Mouse (Mus musculus): ENCODE measurements around the gene Hes2. TPM values are rescaled to one million over a fixed set of nuclear protein-coding genes. Genes with fewer than 3 reads are reported as not detected.

Gene Hes2
- total RNA-seq (2021), result not detected
- long read RNA-seq, experiment 1, result 0 reads
- long read RNA-seq, experiment 2, result 0 reads

- DNase-seq, result peak in 1 of 2 experiments; percentile 29
- intact Hi-C loops (cut with DNase I), result no loop called here
Observed at GRCm38 (mm10) chr4:152158585-152159284, at the start of gene Hes2. TSS of gene Hes2 (plus strand) at chr4:152158867.

GRCm38 (mm10) chr4:152109509-152109908 lies 49.2 kb upstream of the Hes2 start:
- no peak for DNase-seq
- intact Hi-C loops (cut with DNase I), result no loop called here

GRCm38 (mm10) chr4:152110689-152111088 lies 48.0 kb upstream of the Hes2 start:
- DNase-seq, result no peak
- intact Hi-C loops (cut with DNase I), result no loop called here

DNA sequence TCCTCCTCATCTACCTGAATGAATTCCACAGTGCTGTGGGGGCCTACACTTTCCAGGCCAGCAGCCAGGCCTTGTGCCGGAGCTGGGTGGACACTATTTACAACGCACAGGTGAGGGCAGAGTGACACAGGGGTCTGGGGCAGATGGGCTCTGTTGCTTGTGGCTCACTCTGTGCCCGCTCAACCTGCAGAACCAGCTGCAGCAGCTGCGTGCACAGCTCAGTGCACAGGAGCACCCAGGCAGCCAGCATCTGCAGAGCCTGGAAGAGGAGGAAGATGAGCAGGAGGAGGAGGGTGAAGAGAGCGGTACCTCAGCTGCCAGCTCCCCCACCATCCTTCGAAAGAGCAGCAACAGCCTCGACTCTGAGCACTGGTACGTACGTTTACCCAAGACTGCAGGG lies 46.3 kb upstream of the Hes2 start:
- intact Hi-C loops (cut with DNase I), result no loop called here
- no peak for DNase-seq

- no peak for DNase-seq
- intact Hi-C loops (cut with DNase I), result no loop called here
Observed at GRCm38 (mm10) chr4:152114080-152114479, 44.6 kb upstream of the Hes2 start.

GRCm38 (mm10) chr4:152115921-152116612 lies 42.6 kb upstream of the Hes2 start, which contains the start of gene Tnfrsf25:
TSS of gene Tnfrsf25 (plus strand) at chr4:152115934.
- no peak for DNase-seq
- intact Hi-C loops (cut with DNase I), result no loop called here

DNA sequence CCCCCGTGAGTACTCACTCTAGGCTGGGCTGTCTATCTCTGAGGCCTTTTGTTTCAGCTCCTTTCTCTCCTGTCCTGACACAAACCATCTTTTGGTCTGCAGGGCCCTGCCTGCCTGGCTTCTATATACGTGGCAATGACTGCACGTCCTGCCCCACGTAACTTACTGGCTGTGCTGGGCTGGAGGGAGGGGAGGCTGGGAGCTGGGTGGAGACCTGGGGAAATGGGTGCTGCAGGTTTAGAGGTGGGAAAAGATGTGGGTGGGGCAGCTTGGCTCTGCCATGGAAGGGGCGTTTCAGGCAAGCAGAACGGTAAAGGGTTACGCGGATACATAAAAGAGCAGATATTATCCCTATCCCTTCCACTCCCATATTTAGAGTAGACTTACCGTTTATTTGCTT lies 41.1 kb upstream of the Hes2 start:
- intact Hi-C loops (cut with DNase I), result no loop called here
- DNase-seq, result no peak

GRCm38 (mm10) chr4:152119396-152120292 lies 39.0 kb upstream of the Hes2 start:
- intact Hi-C loops (cut with DNase I), result no loop called here
- peak; percentile 68 to 75 for DNase-seq

GRCm38 (mm10) chr4:152120311-152121182 lies 38.1 kb upstream of the Hes2 start:
- intact Hi-C loops (cut with DNase I), result no loop called here
- DNase-seq, result no peak

DNA sequence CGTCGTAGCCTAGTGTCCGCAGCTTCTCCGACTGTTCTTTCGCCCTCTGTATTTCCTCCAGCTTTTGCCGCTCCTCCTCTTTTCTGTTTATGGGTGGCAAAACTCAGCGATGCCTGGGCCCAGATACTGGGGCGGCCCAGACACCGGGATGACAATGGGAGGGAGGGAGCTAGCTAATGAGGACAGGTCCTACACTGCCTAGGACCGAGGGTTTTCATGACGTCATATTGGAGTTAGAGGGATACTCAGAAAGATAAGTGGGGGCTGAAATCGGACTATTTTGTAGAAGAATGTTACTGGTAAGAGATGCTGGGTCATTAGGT lies 37.5 kb upstream of the Hes2 start:
- DNase-seq, result no peak
- intact Hi-C loops (cut with DNase I), result no loop called here

GRCm38 (mm10) chr4:152124361-152124961 lies 34.2 kb upstream of the Hes2 start:
- DNase-seq, result no peak
- intact Hi-C loops (cut with DNase I), result no loop called here

DNA sequence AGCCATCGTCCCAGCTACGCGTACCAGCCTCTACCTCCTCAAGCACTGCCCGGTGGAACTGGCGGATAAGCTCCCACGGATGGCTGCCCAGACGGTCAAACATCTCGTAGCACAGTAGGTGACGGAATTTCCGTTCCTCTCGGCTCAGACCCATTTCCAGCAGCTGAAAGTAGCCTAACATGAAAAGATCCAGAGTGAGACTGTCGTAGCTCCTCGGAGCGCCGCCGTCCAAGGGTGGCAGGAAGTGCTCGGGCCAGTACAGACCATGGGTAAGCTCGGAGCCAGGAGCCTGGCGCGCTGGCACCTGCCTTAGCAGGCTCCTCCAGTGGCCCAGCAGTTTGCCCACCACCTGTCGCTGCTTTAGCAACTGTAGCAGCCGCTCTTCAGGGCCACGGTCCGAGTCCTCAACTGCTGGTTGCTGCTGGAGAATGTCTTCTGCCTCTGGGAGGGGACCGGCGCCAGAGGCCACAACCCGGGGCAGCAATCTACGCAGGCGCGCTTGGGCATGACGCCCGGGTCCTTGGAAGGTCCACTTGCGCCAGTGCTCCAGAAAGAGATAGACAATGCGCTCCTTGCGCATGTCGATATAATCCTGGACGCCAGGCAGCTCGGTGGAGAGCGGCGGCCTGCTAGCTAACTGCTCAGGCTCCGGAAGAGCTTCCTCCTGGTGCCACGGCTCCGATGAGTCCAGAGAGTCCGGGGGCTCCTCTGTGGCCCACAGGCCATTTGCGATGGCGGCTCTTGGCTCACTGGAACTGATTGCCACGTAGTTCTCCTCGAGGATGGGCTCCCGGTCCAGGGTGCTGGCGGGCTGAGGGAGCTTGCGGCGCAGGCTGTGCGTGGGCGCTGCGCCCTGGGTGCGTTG lies 33.3 kb upstream of the Hes2 start:
- peak; percentile 77 for DNase-seq
- intact Hi-C loops (cut with DNase I), result no loop called here

DNA sequence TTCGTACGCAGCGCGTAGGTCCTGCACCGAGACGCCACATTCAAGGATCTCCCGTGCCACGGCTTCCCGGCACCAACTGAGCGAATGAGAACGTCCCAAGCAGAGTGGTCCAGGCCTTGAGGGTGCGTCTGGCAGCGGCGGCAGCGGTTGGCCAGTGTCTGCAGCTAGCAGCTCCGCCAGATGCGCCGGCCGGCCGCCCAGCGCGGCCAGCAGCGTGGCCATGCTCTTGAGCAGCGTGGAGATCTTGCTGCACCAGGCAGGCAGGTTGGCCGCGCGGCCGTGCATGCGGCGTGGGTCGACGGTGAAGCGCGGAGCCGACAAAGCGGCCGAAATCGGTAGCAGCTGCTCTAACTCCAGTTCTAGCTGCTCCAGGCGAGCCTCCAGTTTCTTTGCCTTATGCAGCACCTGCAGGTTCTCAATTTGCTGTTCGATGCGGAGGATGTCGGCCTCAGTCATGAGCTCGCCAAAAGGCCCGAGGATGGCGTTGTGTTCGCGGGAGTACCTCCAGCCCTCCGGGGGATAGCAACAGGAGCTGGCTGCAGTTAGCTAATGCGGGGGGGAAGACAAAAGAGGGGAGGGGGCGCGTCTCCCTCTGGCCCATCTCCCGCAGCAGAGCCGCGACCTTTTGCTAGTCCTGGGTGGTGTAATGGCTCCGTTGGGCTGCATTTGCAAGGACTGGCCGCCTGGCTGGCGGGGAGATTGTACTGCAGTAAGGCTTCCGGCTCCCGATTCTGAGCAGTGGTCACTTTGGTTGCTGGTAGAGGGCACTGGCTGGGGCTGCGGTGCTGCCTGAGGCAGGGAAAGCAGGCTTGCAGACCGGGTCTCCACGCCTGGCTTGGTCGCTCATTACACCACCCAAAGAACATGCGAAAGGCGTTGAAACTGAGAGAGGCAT lies 32.4 kb upstream of the Hes2 start:
- DNase-seq, result peak; percentile 33 to 47
- intact Hi-C loops (cut with DNase I), result no loop called here

GRCm38 (mm10) chr4:152127884-152128283 lies 30.8 kb upstream of the Hes2 start:
- DNase-seq, result no peak
- intact Hi-C loops (cut with DNase I), result no loop called here

DNA sequence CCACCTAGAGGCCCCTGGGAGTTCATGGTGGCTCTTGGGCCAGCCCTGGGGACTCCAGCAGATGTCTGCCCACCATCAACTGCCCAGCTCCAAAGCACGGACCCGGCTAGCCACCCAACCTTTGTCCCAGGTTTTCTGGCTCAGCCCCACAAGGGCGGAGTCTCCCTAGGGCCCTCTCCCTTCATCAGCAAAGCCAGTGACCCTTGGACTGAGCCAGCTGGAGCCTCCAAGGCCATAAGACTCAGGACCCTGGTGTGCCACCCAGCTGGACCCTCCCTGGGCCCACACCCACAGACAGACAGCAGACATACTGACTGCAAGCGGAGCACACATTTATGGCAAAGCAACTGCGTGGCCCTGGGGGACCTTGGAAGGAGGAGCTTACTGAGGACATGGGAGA lies 29.9 kb upstream of the Hes2 start:
- intact Hi-C loops (cut with DNase I), result no loop called here
- no peak for DNase-seq

GRCm38 (mm10) chr4:152129395-152129930 lies 29.2 kb upstream of the Hes2 start:
- DNase-seq, result no peak
- intact Hi-C loops (cut with DNase I), result no loop called here

GRCm38 (mm10) chr4:152130771-152131653 lies 27.7 kb upstream of the Hes2 start:
- peak; percentile 74 to 76 for DNase-seq

More at GRCm38 (mm10) chr4:152130771-152131653, 27.7 kb upstream of the Hes2 start:
- intact Hi-C loops (cut with DNase I), result no loop called here

Measured in heart, postnatal 14 days (tissue).